Mouse (Mus musculus) liver, adult 2 months (tissue): ENCODE results near the gene Lrrn2.

Experiments
- CTCF ChIP-seq: fragments of 200-500 bp; IDR thresholded peaks from 2 replicates; pipeline ENCODE4 v1.5.1; 2011; ENCODE audit warnings: low read depth, low read length, control low read depth
- POLR2A ChIP-seq: fragments of 200-500 bp; IDR thresholded peaks from 2 replicates; pipeline ENCODE4 v1.6.1; 2011; ENCODE audit warnings: low read length, control low read depth; ENCODE audit not compliant: insufficient read depth; ENCODE audit errors: extremely low read depth

DNA sequence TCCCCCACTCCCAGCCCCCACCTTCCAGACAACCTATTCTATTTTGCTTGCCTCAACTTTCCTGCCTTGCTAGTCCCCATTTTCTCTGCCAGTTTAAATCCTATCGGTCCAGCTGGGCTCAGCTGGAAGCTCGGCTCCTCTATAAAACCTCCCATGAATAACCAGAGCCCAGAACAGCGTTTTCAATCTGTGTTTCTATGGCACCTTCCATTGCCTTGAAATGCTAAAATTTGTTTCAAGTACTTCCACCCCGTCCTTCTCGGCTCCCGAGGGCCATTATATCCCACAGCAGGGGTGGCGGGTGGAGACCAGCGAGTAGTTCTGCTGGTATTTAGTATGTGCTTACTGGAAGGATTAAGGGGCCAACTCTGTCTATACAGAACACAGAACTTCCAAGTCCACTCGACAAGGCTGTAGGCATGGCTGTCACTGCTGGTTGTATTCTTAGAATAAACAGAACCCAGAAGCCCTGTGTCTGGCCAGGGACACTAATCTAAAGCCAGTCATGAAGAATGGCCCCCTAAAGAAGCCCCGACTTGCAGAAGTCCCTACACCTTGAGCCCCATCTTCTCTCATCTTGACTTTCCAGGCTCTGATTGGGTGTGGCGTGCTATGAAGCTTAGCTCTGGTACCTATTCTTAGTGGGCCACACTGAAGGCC is 992 bp upstream of the Lrrn2 start:
- TF ChIP-seq CTCF (no peak), POLR2A (no peak)
